Mouse (Mus musculus) cerebellum, postnatal 10 days (tissue): ENCODE data around the gene Nap1l5.

ENCODE experiments used
- DNase-seq, 2 experiments: peaks; one replicate each; pipeline ENCODE4 v3.0.0; 2021; ENCODE audit warnings: mixed read lengths in 2 of 2

Gene Nap1l5

GRCm38 (mm10) chr6:58906852-58907261, at the start of gene Nap1l5:
TSS of gene Nap1l5 (minus strand) at chr6:58907076.
- peak; percentile 74 to 80 for DNase-seq

DNA sequence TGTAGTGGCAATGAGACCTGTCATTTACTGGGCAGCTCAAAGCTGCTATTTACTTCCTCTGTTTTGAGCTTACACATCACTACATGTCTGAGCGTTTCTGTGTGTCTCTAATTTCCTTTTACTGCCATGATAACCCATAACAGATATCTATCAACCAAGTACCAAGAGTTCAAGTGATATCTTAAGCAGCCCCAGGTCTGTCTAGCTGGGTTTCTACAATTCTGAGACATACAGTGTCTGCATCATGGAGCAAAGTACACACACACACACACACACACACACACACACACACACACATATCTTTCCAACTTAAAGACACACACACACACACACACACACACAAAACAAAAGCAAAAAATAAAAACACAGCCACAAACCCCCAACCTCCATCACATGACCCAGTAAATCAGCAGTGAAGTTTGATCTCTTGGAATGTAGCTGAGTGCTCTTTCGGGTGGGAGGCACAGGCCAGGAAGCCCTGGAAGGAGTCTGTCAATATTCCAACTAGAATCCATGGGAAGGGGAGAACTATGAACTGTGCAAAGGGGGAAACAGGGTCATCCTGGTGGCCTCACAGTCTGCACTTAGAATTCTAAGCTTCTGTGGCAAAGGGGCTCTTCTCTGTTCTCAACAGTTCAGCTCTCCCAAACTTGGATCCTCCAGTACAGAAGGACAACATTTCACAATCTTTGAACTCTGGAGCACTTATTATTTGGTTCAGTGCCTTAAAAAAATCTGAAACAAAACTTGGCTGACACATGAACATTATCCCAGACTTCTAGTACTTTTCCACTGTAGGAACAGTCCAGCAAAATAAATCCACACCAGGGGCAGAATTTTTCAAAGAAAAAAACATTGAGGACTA, 44.5 kb upstream of the Nap1l5 start:
- DNase-seq = no peak

DNA sequence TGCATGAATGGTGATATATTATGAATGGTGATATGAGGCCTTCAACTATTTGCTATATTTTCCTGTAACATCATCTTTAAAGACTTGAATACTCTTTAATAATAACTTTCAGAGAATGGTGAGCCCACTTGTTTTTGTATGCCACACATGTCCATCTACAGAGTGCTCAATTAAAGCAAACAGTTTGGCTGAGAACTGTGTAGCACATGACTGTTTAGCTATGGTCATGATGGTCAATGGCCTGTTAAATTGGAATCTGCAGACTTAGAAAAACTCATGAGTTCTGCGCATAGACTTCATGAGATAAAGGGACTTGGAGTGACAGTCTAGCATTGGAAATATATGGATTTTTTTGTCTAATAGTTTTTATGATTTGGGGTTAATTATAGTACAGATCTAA, 43.5 kb upstream of the Nap1l5 start:
- no peak for DNase-seq

DNA sequence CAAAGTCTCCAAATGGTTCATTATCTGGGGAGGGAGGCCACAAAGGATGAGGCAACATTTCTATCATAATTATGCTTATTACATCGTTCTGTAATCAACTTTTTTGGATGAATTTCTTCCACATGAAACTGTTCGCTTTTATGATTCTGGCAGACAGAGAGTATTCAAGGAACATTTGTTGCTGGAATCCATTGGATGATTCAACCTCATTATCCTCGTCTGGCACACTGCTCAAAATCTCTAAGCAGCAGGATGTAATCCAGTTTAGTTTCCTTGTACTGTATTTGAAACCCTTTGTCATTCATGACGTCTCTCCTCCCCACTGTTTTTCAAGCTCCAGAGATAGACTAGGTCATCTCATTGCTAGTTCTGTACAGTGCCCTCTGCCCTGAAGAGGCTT, 40.0 kb upstream of the Nap1l5 start:
- DNase-seq = no peak

- DNase-seq = no peak
Measured at GRCm38 (mm10) chr6:58946246-58946645, 39.4 kb upstream of the Nap1l5 start.

GRCm38 (mm10) chr6:58943958-58944357, 37.1 kb upstream of the Nap1l5 start:
- no peak for DNase-seq

GRCm38 (mm10) chr6:58942276-58942675, 35.4 kb upstream of the Nap1l5 start:
- no peak for DNase-seq

DNA sequence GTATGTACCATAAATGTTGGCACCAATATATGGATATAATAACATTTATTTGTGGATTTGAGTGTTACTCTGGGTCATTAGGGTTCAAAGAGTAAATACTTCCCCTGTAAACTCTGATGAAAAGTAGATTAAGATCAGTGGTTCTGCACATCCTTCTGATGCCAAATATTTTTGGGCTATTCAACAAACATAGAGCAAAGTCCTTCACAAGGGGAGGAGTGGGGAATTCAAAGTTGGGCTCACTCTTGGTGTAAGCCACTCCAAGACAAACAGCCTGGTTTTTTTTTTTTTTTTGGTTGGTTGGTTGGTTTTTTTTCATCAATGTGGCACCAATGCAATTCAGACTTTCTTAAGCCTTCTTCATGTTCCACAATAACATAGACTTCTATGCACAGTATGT, 30.9 kb upstream of the Nap1l5 start:
- no peak for DNase-seq

- DNase-seq = no peak
Measured at GRCm38 (mm10) chr6:58934144-58934543, 27.3 kb upstream of the Nap1l5 start.

- DNase-seq = peak; percentile 78 to 87
Measured at GRCm38 (mm10) chr6:58933189-58933913, 26.5 kb upstream of the Nap1l5 start.

GRCm38 (mm10) chr6:58932515-58933188, 25.8 kb upstream of the Nap1l5 start:
- DNase-seq = peak; percentile 27 to 32

DNA sequence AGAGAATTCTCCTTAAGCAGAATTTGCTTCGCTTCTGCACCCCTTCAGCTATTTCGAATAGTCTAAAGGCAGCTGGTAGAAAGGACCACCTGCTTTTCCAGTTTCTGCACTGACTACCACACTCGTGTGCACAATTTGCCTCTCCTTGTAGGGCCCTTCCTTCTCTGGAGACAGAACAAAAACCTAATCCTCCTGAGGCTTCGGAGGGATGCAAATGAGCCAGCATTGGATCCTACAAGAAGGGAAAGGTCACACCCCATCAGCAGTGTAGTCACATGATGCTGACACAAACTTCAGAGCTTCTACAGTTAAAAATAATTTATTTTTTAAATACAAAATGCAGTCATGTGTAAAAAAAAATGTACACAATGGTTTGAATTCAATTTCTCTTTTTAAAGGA, 24.3 kb upstream of the Nap1l5 start:
- no peak for DNase-seq

- peak; percentile 28 to 53 for DNase-seq
Measured at GRCm38 (mm10) chr6:58929911-58930431, 23.1 kb upstream of the Nap1l5 start.

- DNase-seq = peak; percentile 80 to 84
Measured at GRCm38 (mm10) chr6:58927881-58928280, 21.0 kb upstream of the Nap1l5 start.

- no peak for DNase-seq
Measured at GRCm38 (mm10) chr6:58922511-58922910, 15.6 kb upstream of the Nap1l5 start.

DNA sequence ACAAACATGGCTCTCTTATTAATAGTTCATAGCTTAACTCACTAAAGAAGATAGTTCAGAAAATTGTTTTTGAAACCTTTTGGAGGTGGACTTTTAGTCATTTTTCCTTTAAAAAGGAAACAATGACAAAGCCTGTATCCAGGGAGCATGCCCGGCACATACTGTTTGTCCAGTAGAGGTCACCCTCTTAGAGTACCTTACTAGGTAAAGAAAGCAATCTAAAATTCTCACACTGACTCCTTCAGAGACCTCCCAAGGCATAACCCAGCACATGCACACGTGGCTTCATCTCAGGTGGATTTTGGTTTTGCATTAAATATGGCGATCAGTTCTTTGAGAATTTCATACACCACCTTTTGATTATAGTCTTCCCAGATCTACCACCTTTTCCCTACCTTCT, 14.7 kb upstream of the Nap1l5 start:
- peak; percentile 52 to 68 for DNase-seq

DNA sequence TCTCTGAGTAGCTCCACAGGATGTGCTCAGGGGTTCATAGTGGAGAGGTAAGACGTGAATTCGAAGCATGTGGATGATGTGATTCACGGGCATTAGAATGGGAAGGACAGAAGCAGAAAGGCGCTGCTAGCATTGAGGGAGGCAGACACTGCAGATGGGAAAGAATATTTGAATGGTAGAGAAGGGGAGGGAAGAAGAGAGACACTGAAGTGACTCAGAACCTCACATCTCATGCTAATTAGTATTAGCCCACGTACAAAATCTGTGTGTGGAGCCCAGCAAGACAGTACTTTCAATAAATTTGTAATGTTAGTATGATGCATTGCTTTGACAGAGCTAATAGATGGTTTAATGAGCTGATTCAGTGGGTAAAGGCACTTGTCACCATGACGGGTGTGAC, 13.9 kb upstream of the Nap1l5 start:
- no peak for DNase-seq

DNA sequence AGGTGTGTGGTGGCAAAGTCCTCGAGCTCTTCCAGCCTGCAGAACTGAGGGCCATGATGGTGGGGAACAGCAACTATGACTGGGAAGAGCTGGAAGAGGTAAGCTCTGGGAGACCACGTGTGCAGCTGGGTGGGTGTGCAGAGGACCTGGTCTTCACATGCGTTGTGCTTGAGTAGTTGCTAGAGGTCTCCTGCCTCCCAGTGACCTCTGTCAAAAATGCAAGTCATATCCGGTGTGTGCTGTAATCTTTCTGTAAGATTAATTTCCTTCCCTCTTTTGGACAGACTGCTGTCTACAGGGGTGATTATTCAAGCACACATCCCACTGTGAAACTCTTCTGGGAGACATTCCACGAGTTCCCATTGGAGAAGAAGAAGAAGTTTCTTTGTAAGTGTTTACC, 9.6 kb upstream of the Nap1l5 start:
- DNase-seq = no peak

GRCm38 (mm10) chr6:58913971-58914370, 7.1 kb upstream of the Nap1l5 start:
- no peak for DNase-seq

GRCm38 (mm10) chr6:58913551-58913950, 6.7 kb upstream of the Nap1l5 start:
- no peak for DNase-seq

DNA sequence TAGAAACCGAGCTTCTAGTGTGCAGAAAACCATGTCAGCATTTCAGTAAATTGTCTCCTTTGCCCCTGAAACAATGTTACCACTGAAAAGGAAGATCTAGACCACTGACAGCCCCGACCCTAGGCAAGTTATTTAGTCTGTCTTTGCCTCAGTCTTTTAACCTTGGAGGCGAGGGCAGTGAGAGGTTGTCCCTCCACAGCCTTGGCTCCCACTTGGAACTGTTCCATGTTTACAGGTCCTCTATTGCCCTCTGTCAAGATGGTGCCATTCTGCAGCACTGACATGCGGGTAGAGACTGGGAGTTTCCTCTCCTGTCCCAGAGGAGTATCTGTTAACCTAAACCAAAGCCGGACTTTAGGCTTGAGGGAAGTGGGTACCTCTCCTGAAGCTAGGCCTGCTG, 6.0 kb upstream of the Nap1l5 start:
- no peak for DNase-seq

DNA sequence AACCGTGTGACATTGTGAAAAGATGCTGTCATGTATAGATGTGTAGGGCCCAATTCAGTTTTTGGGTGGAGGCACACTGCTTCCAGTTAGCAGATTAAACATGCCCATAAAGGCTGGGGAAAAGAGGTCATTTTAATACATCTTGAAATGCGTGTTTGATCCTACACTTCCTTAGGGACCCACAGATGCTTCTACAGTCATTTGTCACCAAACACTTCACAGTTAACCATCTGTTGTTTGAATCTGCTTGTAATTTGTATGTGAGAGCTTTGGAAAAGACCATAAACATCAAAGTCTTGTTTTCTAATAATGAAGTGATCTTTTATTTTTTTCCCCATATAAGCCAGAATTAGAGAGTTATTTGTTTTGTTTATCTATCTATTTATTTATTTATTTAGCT, 915 bp upstream of the Nap1l5 start:
- no peak for DNase-seq

- peak in 1 of 2 experiments; percentile 19 for DNase-seq
Measured at GRCm38 (mm10) chr6:58907336-58907735, 460 bp upstream of the Nap1l5 start.
